Mouse (Mus musculus): Measurements from ENCODE around the gene Akap8l. TPM values are rescaled to one million over a fixed set of nuclear protein-coding genes. Genes with fewer than 3 reads are reported as not detected.
A peak's percentile ranks its signal among the peaks of the same experiment; 100 is the strongest.

Akap8l gene
- polyA plus RNA-seq, 1 experiment from 2014 or later = 59.8 TPM

DNA sequence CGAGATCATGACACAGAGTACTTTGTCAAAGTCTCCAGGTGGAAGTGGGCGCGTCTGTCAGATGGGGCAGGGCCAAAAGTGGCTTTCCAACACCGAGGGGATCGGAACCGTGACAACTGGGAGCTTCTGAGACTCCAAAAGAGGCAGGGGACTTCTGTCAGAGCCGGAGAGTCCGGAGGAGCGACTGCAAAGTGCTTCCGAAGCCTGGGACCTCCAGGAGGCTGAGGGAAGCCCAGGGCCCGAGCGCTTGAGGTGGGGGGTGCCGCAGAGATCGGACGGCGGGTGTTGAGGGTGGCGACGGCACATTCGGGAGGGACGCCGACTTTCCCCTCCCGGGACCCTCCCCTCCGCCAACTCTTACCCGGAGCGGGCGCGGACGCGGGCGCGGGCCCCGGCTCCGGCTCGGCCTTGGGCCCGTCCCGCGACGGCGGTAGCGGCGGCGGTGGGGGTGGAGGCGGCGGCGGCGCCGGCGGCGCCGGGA is 13.5 kb upstream of the Akap8l start:
- Histone ChIP-seq H3K4me3 (ENCODE audit: low read depth, low read length) (peak overlapping the region; percentile 96), H3K9ac (ENCODE audit: low read depth, low read length) (peak overlapping the region; percentile 95), H3K27ac (replicated peaks; ENCODE audit: low read depth, low read length) (peak overlapping the region; percentile 74), H3K4me2 (ENCODE audit: low read depth, low read length) (peak overlapping the region; percentile 68), H3K9me3 (ENCODE audit: control insufficient read depth, low read length) (no peaks in the 10 kb centered on the region), H3K36me3 (ENCODE audit: control insufficient read depth, insufficient read depth, low read length) (peaks cover 45% of the 10 kb centered on the region), H3K4me1 (ENCODE audit: control insufficient read depth, insufficient read depth, low read length) (peaks cover 16% of the 10 kb centered on the region), H3K27me3 (replicated peaks; ENCODE audit: control insufficient read depth, insufficient read depth, low read length) (no peaks in the 10 kb centered on the region)
- no peak for DNase-seq (ENCODE audit: low spot score)
- peak; percentile 19 for ATAC-seq (ENCODE audit: low read depth)
- WGBS = 3% methylated on average over 11 of the region's 50 CpGs

DNA sequence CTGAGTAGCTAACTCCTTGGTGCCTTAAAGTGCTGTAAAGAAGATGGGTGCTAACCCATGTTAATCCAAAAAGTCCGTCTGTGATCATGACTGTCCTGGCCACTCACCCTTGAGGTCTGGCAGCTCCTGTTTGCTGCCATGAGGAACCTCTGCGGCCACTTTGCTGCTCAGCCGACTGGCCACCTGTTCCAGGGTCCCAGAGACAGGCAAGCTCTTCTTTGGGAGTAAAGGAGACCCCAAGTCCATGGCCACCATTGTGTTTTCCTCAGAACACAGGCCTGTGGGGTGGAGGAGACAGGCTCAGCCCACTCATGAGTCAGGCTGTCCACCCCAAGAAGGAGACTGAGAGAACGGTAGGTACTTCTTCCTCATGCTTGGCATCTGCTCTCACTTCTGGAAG is 12.3 kb upstream of the Akap8l start:
- 80% methylated on average over 4 of the region's 4 CpGs for WGBS
- DNase-seq (ENCODE audit: low spot score) (no peak), ATAC-seq (ENCODE audit: low read depth) (no peak)
- Histone ChIP-seq H3K4me2 (ENCODE audit: low read depth, low read length) (peak overlapping the region; percentile 68), H3K27ac (replicated peaks; ENCODE audit: low read depth, low read length) (no peak overlapping the region), H3K9me3 (ENCODE audit: control insufficient read depth, low read length) (no peaks in the 10 kb centered on the region), H3K27me3 (replicated peaks; ENCODE audit: control insufficient read depth, insufficient read depth, low read length) (no peaks in the 10 kb centered on the region), H3K4me1 (ENCODE audit: control insufficient read depth, insufficient read depth, low read length) (peaks cover 16% of the 10 kb centered on the region), H3K9ac (ENCODE audit: low read depth, low read length) (peak overlapping the region; percentile 95; the same call in 1 of the 2 replicates), H3K4me3 (ENCODE audit: low read depth, low read length) (peak overlapping the region; percentile 96; the same call in 1 of the 2 replicates), H3K36me3 (ENCODE audit: control insufficient read depth, insufficient read depth, low read length) (peaks cover 55% of the 10 kb centered on the region)

DNA sequence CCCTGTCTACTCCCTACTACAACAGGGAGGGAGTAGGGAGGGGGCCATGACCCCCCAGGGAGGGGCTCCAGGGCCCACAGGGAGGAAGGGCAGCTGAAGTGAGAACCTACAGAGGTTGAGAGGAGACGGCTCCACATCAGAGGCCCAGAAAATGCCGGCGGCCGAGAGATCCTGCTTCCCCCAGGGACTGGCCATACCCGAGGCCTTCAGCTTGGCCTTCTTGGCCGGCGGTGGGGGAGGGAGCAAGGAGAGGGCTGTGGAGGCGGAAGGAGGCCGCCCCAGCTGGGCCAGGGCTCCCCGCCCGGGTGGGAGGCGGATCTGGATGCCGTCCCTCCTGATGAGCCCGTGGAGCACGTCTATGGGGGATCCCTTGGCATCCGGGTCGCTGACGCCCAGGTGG is 9.5 kb upstream of the Akap8l start:
- ATAC-seq (ENCODE audit: low read depth) (no peak), DNase-seq (ENCODE audit: low spot score) (no peak)
- no peak overlapping the region for H3K4me3 ChIP-seq (ENCODE audit: low read depth, low read length)
- no peaks in the 10 kb centered on the region for H3K27me3 ChIP-seq (replicated peaks; ENCODE audit: control insufficient read depth, insufficient read depth, low read length)
- no peak overlapping the region for H3K27ac ChIP-seq (replicated peaks; ENCODE audit: low read depth, low read length)
- 88% methylated on average over 10 of the region's 18 CpGs for WGBS
- H3K4me1 ChIP-seq (ENCODE audit: control insufficient read depth, insufficient read depth, low read length) = peaks cover 14% of the 10 kb centered on the region
- H3K4me2 ChIP-seq (ENCODE audit: low read depth, low read length) = no peak overlapping the region
- peaks cover 72% of the 10 kb centered on the region for H3K36me3 ChIP-seq (ENCODE audit: control insufficient read depth, insufficient read depth, low read length)
- no peaks in the 10 kb centered on the region for H3K9me3 ChIP-seq (ENCODE audit: control insufficient read depth, low read length)
- no peak overlapping the region for H3K9ac ChIP-seq (ENCODE audit: low read depth, low read length)

DNA sequence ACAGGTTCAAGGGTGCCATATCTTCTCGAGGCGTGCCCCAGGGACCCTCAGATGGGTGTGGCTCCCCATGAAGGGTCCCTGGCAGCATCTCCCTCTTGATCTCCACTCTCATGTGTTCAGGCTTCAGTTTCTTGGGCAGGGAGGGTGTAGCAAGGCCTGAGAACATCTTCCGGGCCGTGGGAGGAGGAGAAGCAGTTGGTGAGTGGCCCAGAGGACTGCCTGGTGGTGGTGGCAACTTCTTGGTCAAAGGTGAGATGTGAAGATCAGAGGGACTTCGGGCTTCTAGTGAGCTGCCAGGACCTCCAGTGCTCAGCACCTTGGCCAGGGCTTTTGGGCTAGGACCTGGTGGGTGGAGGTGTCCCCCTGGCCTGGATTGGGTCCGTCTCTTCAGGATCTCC is 8.5 kb upstream of the Akap8l start:
- WGBS = 96% methylated on average over 6 of the region's 6 CpGs
- ATAC-seq (ENCODE audit: low read depth) = no peak
- no peak for DNase-seq (ENCODE audit: low spot score)

DNA sequence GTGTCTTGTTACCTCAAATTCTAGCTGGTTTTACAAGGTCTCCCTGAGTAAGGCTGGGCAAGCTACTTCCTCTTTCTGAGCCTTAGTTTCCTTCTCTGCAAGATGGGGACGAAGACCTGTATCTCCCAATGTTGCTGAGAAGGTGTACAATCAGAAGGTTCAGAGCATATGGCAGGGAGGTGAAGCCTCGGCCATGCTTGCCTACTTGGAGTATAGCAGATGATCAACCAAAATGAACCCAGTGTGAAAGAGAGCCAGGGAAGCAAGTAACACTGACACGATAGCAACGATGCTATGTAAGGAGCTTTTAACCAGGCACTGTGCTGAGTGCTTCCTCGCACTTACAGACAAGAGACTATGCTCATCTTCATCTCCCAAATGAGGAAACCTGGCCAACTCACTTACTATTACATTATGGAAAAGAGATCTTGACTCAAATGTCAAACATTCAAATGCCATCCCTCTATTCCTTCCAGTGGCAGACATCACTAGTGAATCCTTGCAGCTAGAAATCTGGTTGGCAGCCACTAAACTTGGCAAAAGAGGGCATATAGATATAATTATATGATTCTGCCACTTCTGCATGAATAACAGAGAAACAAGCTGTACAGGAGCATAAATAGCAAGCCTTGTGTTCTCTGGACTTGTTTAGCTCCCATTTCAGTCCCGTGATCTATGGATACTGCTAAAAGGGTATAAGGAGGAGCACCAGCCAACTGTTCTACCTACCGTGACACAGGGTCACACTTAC is 8.0 kb upstream of the Akap8l start:
- DNase-seq (ENCODE audit: low spot score) = no peak
- no peak for ATAC-seq (ENCODE audit: low read depth)
- Histone ChIP-seq H3K4me3 (ENCODE audit: low read depth, low read length) (no peak overlapping the region), H3K27me3 (replicated peaks; ENCODE audit: control insufficient read depth, insufficient read depth, low read length) (no peaks in the 10 kb centered on the region), H3K9ac (ENCODE audit: low read depth, low read length) (no peak overlapping the region), H3K4me2 (ENCODE audit: low read depth, low read length) (no peak overlapping the region), H3K4me1 (ENCODE audit: control insufficient read depth, insufficient read depth, low read length) (peaks cover 8% of the 10 kb centered on the region), H3K36me3 (ENCODE audit: control insufficient read depth, insufficient read depth, low read length) (peaks cover 87% of the 10 kb centered on the region), H3K27ac (replicated peaks; ENCODE audit: low read depth, low read length) (no peak overlapping the region), H3K9me3 (ENCODE audit: control insufficient read depth, low read length) (no peaks in the 10 kb centered on the region)
- WGBS = 93% methylated on average over 7 of the region's 7 CpGs

More for the DNA sequence above, 8.5 kb upstream of the Akap8l start:
- Histone ChIP-seq H3K27ac (replicated peaks; ENCODE audit: low read depth, low read length) (no peak overlapping the region), H3K9ac (ENCODE audit: low read depth, low read length) (no peak overlapping the region), H3K36me3 (ENCODE audit: control insufficient read depth, insufficient read depth, low read length) (peaks cover 82% of the 10 kb centered on the region), H3K4me1 (ENCODE audit: control insufficient read depth, insufficient read depth, low read length) (peaks cover 9% of the 10 kb centered on the region), H3K4me3 (ENCODE audit: low read depth, low read length) (no peak overlapping the region), H3K4me2 (ENCODE audit: low read depth, low read length) (no peak overlapping the region), H3K27me3 (replicated peaks; ENCODE audit: control insufficient read depth, insufficient read depth, low read length) (no peaks in the 10 kb centered on the region), H3K9me3 (ENCODE audit: control insufficient read depth, low read length) (no peaks in the 10 kb centered on the region)

DNA sequence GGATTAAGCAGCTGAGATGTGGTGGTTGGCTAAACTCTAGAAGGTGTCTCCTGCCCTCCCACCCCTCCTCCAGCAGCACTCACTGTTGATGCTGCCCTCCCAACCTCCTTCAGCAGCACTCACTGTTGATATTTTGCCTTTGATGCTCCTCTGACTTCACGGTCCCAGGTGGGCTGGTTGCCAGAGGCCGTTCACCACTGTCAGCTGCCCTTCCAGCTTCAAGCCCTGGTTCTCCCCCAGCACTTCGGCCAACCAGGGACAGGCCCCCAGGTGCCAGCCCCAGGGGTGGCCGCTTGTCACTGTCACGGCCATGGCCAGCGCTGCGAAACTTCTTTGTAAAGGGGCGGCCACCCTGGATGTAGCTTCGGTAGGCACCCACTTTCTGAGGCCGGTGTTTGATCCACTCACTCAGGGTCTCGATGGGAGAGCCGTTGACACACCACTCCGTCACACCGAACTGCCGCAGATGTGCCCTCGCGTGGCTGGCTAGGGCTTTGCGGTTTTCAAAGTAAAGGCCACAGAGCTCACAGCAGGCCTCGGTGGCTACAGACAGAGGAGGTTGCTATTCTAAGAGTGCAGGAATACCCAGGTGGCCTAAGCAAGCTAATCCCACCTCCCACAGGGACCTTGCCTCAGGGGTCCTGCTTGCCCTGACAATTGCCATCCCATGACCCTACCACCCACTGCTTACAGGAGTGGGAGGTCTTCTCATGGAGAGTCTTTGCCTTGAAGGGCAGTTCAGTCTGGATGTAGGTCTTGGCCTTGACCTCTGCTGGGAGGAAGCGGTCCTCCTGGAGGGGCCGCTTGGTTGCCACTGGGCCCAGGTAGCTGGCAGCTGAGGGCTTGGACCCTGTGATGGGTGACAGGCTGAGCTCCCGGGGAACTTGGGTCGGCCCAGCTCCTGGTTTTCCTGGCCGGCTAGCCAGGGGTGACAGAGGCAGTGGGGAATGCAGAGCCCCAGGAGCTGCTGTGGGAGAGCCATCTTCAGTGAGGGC is 6.7 kb upstream of the Akap8l start:
- Histone ChIP-seq H3K9me3 (ENCODE audit: control insufficient read depth, low read length) (no peaks in the 10 kb centered on the region), H3K36me3 (ENCODE audit: control insufficient read depth, insufficient read depth, low read length) (peaks cover 89% of the 10 kb centered on the region), H3K9ac (ENCODE audit: low read depth, low read length) (no peak overlapping the region), H3K4me2 (ENCODE audit: low read depth, low read length) (no peak overlapping the region), H3K4me3 (ENCODE audit: low read depth, low read length) (no peak overlapping the region), H3K4me1 (ENCODE audit: control insufficient read depth, insufficient read depth, low read length) (no peaks in the 10 kb centered on the region), H3K27me3 (replicated peaks; ENCODE audit: control insufficient read depth, insufficient read depth, low read length) (no peaks in the 10 kb centered on the region), H3K27ac (replicated peaks; ENCODE audit: low read depth, low read length) (no peak overlapping the region)
- DNase-seq (ENCODE audit: low spot score) (no peak), ATAC-seq (ENCODE audit: low read depth) (no peak)
- 86% methylated on average over 24 of the region's 24 CpGs for WGBS

DNA sequence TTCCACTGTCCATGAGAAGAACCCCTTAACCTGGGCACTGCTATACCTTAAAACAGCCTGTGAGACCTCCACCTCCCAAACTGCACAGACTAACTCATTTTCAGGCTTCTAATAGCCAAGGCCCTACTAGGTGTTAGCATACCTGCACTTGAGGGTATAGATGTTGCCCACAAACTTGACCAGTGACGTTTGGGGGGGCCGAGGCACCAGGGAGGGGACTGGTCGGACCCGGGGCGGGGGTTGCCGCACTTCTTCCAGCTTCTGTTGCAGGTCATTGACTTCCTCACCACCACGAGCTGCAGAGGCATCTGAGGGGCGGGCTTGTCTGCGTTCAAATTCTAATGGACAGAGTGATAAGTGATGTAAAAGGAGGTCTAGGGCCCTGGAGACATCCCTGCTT is 5.9 kb upstream of the Akap8l start:
- Histone ChIP-seq H3K36me3 (ENCODE audit: control insufficient read depth, insufficient read depth, low read length) (peaks cover 81% of the 10 kb centered on the region), H3K27me3 (replicated peaks; ENCODE audit: control insufficient read depth, insufficient read depth, low read length) (no peaks in the 10 kb centered on the region), H3K9me3 (ENCODE audit: control insufficient read depth, low read length) (no peaks in the 10 kb centered on the region), H3K4me3 (ENCODE audit: low read depth, low read length) (no peak overlapping the region), H3K4me1 (ENCODE audit: control insufficient read depth, insufficient read depth, low read length) (no peaks in the 10 kb centered on the region), H3K9ac (ENCODE audit: low read depth, low read length) (no peak overlapping the region), H3K4me2 (ENCODE audit: low read depth, low read length) (no peak overlapping the region), H3K27ac (replicated peaks; ENCODE audit: low read depth, low read length) (no peak overlapping the region)
- DNase-seq (ENCODE audit: low spot score) (no peak), ATAC-seq (ENCODE audit: low read depth) (no peak)
- 87% methylated on average over 9 of the region's 9 CpGs for WGBS

DNA sequence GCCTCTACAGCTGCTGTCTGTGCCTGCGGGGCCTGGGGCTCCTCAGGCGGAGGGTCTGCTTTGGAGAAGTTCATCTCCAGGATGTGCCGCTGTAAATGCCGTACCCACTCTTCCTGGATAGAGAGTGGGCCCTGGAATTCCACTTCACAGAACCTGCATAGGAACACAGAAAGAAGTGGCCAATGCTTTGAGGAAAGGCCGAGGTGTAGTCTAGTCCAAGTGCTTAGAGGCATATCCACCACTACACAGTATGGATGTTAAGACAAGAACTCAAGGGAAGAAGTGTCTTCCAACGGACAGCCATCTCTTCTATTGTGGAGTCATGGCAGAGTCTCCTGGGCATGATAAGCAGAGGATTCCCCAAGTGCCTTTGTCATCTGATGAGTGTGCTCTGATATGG is 4.6 kb upstream of the Akap8l start:
- H3K36me3 ChIP-seq (ENCODE audit: control insufficient read depth, insufficient read depth, low read length) = peaks cover 69% of the 10 kb centered on the region
- no peak overlapping the region for H3K4me2 ChIP-seq (ENCODE audit: low read depth, low read length)
- no peak overlapping the region for H3K4me3 ChIP-seq (ENCODE audit: low read depth, low read length)
- H3K27me3 ChIP-seq (replicated peaks; ENCODE audit: control insufficient read depth, insufficient read depth, low read length) = no peaks in the 10 kb centered on the region
- H3K9me3 ChIP-seq (ENCODE audit: control insufficient read depth, low read length) = no peaks in the 10 kb centered on the region
- WGBS = 92% methylated on average over 6 of the region's 6 CpGs
- ATAC-seq (ENCODE audit: low read depth) = no peak
- H3K27ac ChIP-seq (replicated peaks; ENCODE audit: low read depth, low read length) = no peak overlapping the region
- H3K4me1 ChIP-seq (ENCODE audit: control insufficient read depth, insufficient read depth, low read length) = no peaks in the 10 kb centered on the region
- no peak overlapping the region for H3K9ac ChIP-seq (ENCODE audit: low read depth, low read length)
- DNase-seq (ENCODE audit: low spot score) = no peak
